Mouse (Mus musculus) liver, embryonic 14.5 days (tissue): Measurements from ENCODE around the gene Prelp. TPM values are rescaled to one million over a fixed set of nuclear protein-coding genes. Genes with fewer than 3 reads are reported as not detected.

Experiments
- ATAC-seq: fragments of 200-750 bp; cut with Nextera tagmentation; 2 replicates; pipeline ENCODE4 v1.8.0; 2017; ENCODE audit warnings: moderate number of reproducible peaks, mild to moderate bottlenecking, moderate library complexity; ENCODE audit not compliant: insufficient read depth
- DNase-seq, 3 experiments: peaks; one replicate each; pipeline ENCODE4 v3.0.0-alpha.2; 2012 to 2013; ENCODE audit warnings: low read depth in 3 of 3, low spot score in 3 of 3
- H3K27ac ChIP-seq: fragments of 300-500 bp; sonication (generic); 2 replicates; pipeline ENCODE4 v1.5.1; 2014; ENCODE audit warnings: moderate library complexity, mild to moderate bottlenecking, control low read depth, inconsistent platforms
- H3K27me3 ChIP-seq: fragments of 300-500 bp; sonication (generic); 2 replicates; pipeline ENCODE4 v1.6.1; 2014; ENCODE audit warnings: mild to moderate bottlenecking, low read length, moderate library complexity; ENCODE audit not compliant: control insufficient read depth, insufficient read depth
- H3K36me3 ChIP-seq: fragments of 300-500 bp; sonication (generic); replicated peaks from 2 replicates; pipeline ENCODE4 v1.6.1; 2014; ENCODE audit warnings: low read depth; ENCODE audit not compliant: control insufficient read depth, insufficient read depth
- H3K4me1 ChIP-seq, 2 experiments: fragments of 200-500 bp in 1 of 2; fragments of 300-500 bp in 1 of 2; sonication (generic) in 1 of 2; replicated peaks; 2 replicates each; pipeline ENCODE4 v1.6.1; 2012 to 2014; ENCODE audit warnings: antibody characterized with exemption in 1 of 2, inconsistent platforms in 1 of 2, low read length in 1 of 2; ENCODE audit not compliant: control insufficient read depth in 2 of 2, insufficient read depth in 2 of 2
- H3K4me2 ChIP-seq: fragments of 300-500 bp; sonication (generic); 2 replicates; pipeline ENCODE4 v1.6.1; 2014; ENCODE audit warnings: low read depth, mild to moderate bottlenecking, control low read depth, moderate library complexity
- H3K4me3 ChIP-seq, 2 experiments: fragments of 200-500 bp in 1 of 2; fragments of 300-500 bp in 1 of 2; sonication (generic) in 1 of 2; 2 replicates each; pipeline ENCODE4 v1.5.1; 2012 to 2014; ENCODE audit warnings: low read depth in 2 of 2, low read length in 2 of 2, mild to moderate bottlenecking in 2 of 2, control low read depth in 1 of 2, inconsistent platforms in 1 of 2, moderate library complexity in 1 of 2; ENCODE audit not compliant: insufficient read depth in 1 of 2
- H3K9ac ChIP-seq: fragments of 300-500 bp; sonication (generic); replicated peaks from 2 replicates; pipeline ENCODE4 v1.6.1; 2014; ENCODE audit warnings: mild to moderate bottlenecking, control low read depth, moderate library complexity
- H3K9me3 ChIP-seq: fragments of 300-500 bp; sonication (generic); 2 replicates; pipeline ENCODE4 v1.6.1; 2016; ENCODE audit warnings: low read length, mixed read lengths; ENCODE audit not compliant: control insufficient read depth
- CTCF ChIP-seq: IDR thresholded peaks from 2 replicates; pipeline ENCODE4 v1.5.1; 2016; ENCODE audit warnings: antibody characterized with exemption, low read depth, control low read depth
- EP300 ChIP-seq: IDR thresholded peaks from 2 replicates; pipeline ENCODE4 v1.6.1; 2016; ENCODE audit warnings: antibody characterized with exemption, low read depth
- WGBS: fragments of 180-500 bp; shearing (Covaris S2); extraction: QIAGEN DNeasy Blood & Tissue Kit; methylation state at CpG from one replicate; pipeline ENCODE4 v1.1.7; 2014; ENCODE audit not compliant: insufficient replicate concordance; 5-methylcytosine and 5-hydroxymethylcytosine counted together
- polyA plus RNA-seq, 2 experiments: library from polyadenylated mRNA; depleted of rRNA in 1 of 2; stranded (reverse) in 1 of 2; unstranded in 1 of 2; fragments of >200 nt; fragmentation: Nextera tagmentation in 1 of 2; extraction: Ambion mirVana in 1 of 2; gene quantifications; 2 replicates each; pipeline versions ENCODE4 v1.2.1 to v1.2.3; 2012 to 2014

The Prelp gene
- polyA plus RNA-seq, 2 experiments: 1.6 to 2.1 TPM

DNA sequence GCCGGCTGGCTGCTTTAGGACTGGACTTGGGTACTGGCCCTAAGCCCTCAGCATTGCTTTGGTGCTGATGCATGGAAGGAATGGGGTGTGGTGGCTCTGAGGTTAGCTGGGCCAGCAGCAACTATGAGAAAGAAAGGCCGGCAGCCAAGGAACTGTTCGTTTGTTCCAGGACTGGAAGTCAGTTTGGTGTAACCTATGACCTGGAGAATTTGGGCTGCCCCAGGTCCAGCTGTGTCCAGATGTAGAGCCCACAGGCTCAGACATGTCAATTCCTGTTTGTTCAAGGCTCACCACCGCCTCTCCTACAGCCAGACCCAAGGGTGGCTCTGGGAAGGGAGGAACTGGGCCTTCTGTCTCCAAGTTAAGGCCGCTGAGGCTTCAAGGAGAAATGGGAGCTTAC lies 38.3 kb upstream of the Prelp start:
- ATAC-seq: no peak
- Histone ChIP-seq H3K9me3 (no peaks in the 10 kb centered on the region), H3K9ac (no peak overlapping the region), H3K27ac (no peak overlapping the region), H3K4me2 (no peak overlapping the region), H3K36me3 (no peaks in the 10 kb centered on the region), H3K4me3 (no peak overlapping the region), H3K4me1 (peaks cover 2 to 21% of the 10 kb centered on the region in 2 experiments), H3K27me3 (no peaks in the 10 kb centered on the region)
- TF ChIP-seq CTCF (no peak), EP300 (no peak)
- 70% methylated on average over 5 of the region's 5 CpGs for WGBS
- no peak for DNase-seq

DNA sequence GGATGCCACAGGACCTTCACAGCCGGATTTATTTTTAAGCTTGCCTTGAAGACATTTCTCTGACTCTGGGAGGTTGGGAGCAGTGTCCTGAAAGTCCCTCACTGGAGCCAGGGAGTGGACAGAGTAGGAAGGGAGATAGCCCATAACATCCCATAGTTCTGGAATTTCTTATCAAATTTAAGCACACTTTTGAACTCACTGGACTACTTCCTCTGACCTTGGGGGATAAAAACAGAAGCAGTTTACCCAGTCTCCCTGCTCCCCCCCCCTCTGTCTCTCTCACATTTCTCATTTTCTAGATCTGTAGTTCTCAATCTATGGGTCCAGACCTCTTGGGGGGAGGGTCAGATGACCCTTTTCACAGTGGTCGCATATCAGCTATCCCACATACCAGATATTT lies 32.8 kb upstream of the Prelp start:
- Histone ChIP-seq H3K36me3 (no peaks in the 10 kb centered on the region), H3K4me3 (no peak overlapping the region), H3K4me1 (peaks cover 33 to 61% of the 10 kb centered on the region in 2 experiments), H3K4me2 (no peak overlapping the region), H3K27ac (0 out of 2 replicates have a peak overlapping the region, but pooled peaks have one; percentile 6), H3K9me3 (no peaks in the 10 kb centered on the region), H3K9ac (no peak overlapping the region), H3K27me3 (no peaks in the 10 kb centered on the region)
- TF ChIP-seq CTCF: no peak
- TF ChIP-seq EP300: no peak
- 21% methylated on average over 2 of the region's 2 CpGs for WGBS
- DNase-seq (peak; percentile 24 to 44 (median 24)), ATAC-seq (no peak)

DNA sequence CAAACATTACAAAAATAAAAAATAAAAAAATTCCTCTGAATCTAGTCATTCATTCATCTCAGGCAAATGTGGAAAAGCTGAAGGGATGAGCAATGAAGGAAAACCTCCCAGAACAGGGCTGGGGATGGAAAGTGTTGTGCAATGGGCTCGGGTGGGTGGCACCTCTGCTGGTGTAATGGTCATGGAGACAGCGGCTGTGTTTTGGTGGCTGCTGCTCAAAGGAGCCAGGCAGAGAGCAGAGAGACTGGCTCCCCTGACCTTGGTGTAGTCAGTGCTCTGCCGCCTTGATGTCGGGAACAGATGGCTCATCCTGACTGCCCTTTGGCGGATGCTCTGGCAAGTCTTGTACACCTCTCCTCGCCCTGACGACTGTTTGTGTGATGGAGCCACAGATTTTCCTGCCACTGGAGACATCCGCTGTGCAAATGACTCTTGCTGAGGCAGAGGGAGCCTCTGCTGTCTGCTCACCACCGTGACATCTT lies 32.1 kb upstream of the Prelp start:
- no peak for ATAC-seq
- Histone ChIP-seq H3K9ac (no peak overlapping the region), H3K4me1 (peaks cover 33 to 61% of the 10 kb centered on the region in 2 experiments), H3K36me3 (no peaks in the 10 kb centered on the region), H3K9me3 (no peaks in the 10 kb centered on the region), H3K27me3 (no peaks in the 10 kb centered on the region), H3K4me3 (no peak overlapping the region), H3K4me2 (no peak overlapping the region), H3K27ac (peak overlapping the region; percentile 6; the same call in 1 of the 2 replicates)
- no peak for DNase-seq
- TF ChIP-seq EP300 (no peak), CTCF (no peak)
- whole genome bisulfite sequencing: 59% methylated on average over 9 of the region's 9 CpGs

DNA sequence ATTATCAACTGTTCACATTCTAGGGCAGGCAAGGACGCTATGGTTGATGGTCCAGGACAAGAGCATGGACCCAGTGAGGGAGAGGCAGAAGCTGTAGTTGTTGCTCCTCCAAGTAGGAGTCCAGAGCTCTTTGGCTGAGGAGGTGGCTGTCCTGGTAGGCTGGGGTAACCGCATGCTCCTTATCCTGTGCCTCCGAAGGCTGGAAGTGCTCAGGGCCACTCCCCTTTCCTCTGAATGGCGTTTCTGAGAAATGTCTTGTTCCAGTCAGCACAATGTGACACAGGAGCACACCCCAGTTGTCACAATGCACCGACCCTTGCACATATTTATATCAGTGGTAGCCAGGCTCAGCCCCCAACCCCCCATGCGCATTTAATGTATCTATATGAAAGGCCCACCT lies 30.4 kb upstream of the Prelp start:
- no peak overlapping the region for H3K4me3 ChIP-seq
- H3K27me3 ChIP-seq: no peaks in the 10 kb centered on the region
- H3K4me2 ChIP-seq: peak overlapping the region; percentile 25
- TF ChIP-seq EP300 (no peak), CTCF (no peak)
- no peak overlapping the region for H3K9ac ChIP-seq
- DNase-seq: peak; percentile 63 to 82 (median 71)
- H3K9me3 ChIP-seq: no peaks in the 10 kb centered on the region
- H3K27ac ChIP-seq: peak overlapping the region; percentile 69
- 12% methylated on average over 6 of the region's 6 CpGs for WGBS
- H3K36me3 ChIP-seq: no peaks in the 10 kb centered on the region
- H3K4me1 ChIP-seq: peaks cover 33 to 61% of the 10 kb centered on the region in 2 experiments
- peak; percentile 88 for ATAC-seq

DNA sequence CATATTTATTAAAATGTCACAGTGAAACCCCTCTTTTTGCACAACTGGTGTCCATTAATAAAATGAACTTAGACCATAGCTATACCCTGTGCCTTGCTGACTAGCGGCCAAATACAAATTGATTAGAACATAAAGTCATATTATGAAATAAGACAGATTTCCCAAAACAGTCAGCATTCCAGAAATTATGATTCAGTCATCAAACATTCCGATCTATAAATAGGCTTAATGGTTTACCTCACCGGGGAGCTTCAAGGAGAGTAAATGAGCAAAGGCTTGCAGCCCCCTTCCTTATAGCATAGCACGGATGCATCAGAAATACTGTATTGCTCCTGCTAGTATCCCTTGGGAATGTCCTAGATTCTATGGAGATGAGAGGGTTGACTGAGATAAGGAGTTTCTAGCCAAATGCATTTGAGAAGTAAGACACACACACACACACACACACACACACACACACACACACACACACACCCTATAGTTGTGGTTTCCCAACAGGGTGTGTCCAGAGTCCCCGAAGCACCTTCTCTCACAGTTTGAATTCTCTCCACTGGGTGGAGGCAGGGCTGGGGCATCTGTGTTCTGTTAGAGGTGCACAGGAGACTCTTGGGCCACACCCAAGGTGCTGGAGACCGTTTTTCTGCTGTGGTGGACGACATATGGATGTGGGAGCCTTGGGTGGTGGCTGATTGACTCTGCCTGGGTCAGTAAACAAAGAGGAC lies 29.0 kb upstream of the Prelp start:
- WGBS: 41% methylated on average over 7 of the region's 7 CpGs
- TF ChIP-seq EP300 (no peak), CTCF (peak; percentile 58)
- Histone ChIP-seq H3K9ac (peak overlapping the region; percentile 54), H3K4me1 (peaks cover 33 to 59% of the 10 kb centered on the region in 2 experiments), H3K4me2 (peak overlapping the region; percentile 2), H3K27me3 (no peaks in the 10 kb centered on the region), H3K4me3 (no peak overlapping the region), H3K27ac (peak overlapping the region; percentile 69), H3K36me3 (no peaks in the 10 kb centered on the region), H3K9me3 (no peaks in the 10 kb centered on the region)
- peak; percentile 78 for ATAC-seq
- DNase-seq: peak; percentile 52 to 84 (median 58)
